Mouse (Mus musculus): Measurements from ENCODE around the gene Dok4.

DNA sequence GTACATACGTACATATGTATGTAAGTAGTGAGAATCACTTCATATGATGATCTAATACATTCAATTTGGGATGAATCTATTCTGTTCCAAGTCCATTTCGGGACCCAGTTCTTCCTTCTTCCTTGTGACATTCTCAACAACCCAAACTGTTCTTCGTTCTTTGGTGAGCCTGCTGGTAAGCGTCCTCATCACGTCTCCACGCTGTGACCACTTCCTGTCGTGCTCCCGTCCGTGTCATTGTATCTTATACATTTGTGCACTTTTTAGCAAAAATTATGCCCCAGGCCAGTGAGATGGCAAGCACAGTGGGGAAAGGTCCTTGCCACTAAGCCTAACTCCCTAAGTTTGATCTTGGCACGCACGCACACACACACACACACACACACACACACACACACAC, 58.2 kb downstream of the Dok4 start:
- TF ChIP-seq GATA1 (IDR thresholded peaks at IDR 0.05; ENCODE audit: low read length), result no peak
- no peak for TF ChIP-seq TAL1 (IDR thresholded peaks at IDR 0.05; ENCODE audit: low read length)

Measured in erythroblast, embryonic 14.5 days (primary cell).